Mouse (Mus musculus): ENCODE data around the gene Cplx2.

Cplx2 gene

GRCm38 (mm10) chr13:54402346-54402745 is 31.2 kb downstream of the Cplx2 start:
- DNase-seq (ENCODE audit: extremely low read depth, low read depth, low spot score): no peak

GRCm38 (mm10) chr13:54403224-54404070 is 32.3 kb downstream of the Cplx2 start:
- peak; percentile 18 for DNase-seq (ENCODE audit: extremely low read depth, low read depth, low spot score)

GRCm38 (mm10) chr13:54404205-54404604 is 33.1 kb downstream of the Cplx2 start:
- DNase-seq (ENCODE audit: extremely low read depth, low read depth, low spot score): no peak

GRCm38 (mm10) chr13:54405805-54406204 is 34.7 kb downstream of the Cplx2 start:
- no peak for DNase-seq (ENCODE audit: extremely low read depth, low read depth, low spot score)

- no peak for DNase-seq (ENCODE audit: extremely low read depth, low read depth, low spot score)
Measured at GRCm38 (mm10) chr13:54411656-54412055, 40.5 kb downstream of the Cplx2 start.

- DNase-seq (ENCODE audit: extremely low read depth, low read depth, low spot score): no peak
Measured at GRCm38 (mm10) chr13:54412236-54412635, 41.1 kb downstream of the Cplx2 start.

- no peak for DNase-seq (ENCODE audit: extremely low read depth, low read depth, low spot score)
Measured at GRCm38 (mm10) chr13:54412721-54413120, 41.6 kb downstream of the Cplx2 start.

- DNase-seq (ENCODE audit: extremely low read depth, low read depth, low spot score): no peak
Measured at GRCm38 (mm10) chr13:54415059-54415458, 43.9 kb downstream of the Cplx2 start.

GRCm38 (mm10) chr13:54418781-54419327 is 47.7 kb downstream of the Cplx2 start:
- DNase-seq (ENCODE audit: extremely low read depth, low read depth, low spot score): no peak

- no peak for DNase-seq (ENCODE audit: extremely low read depth, low read depth, low spot score)
Measured at GRCm38 (mm10) chr13:54420226-54420625, 49.1 kb downstream of the Cplx2 start.

GRCm38 (mm10) chr13:54425269-54425668 is 54.1 kb downstream of the Cplx2 start:
- no peak for DNase-seq (ENCODE audit: extremely low read depth, low read depth, low spot score)

- no peak for DNase-seq (ENCODE audit: extremely low read depth, low read depth, low spot score)
Measured at GRCm38 (mm10) chr13:54426781-54427655, 55.9 kb downstream of the Cplx2 start.

- no peak for DNase-seq (ENCODE audit: extremely low read depth, low read depth, low spot score)
Measured at GRCm38 (mm10) chr13:54428771-54429170, 57.6 kb downstream of the Cplx2 start.

GRCm38 (mm10) chr13:54430051-54430450 is 58.9 kb downstream of the Cplx2 start:
- DNase-seq (ENCODE audit: extremely low read depth, low read depth, low spot score): no peak

- DNase-seq (ENCODE audit: extremely low read depth, low read depth, low spot score): no peak
Measured at GRCm38 (mm10) chr13:54431161-54431560, 60.0 kb downstream of the Cplx2 start.

All from fat pad, adult 2 months (tissue).